Mouse (Mus musculus) midbrain, embryonic 14.5 days (tissue): ENCODE data around the gene Hoxb3. TPM values are rescaled to one million over a fixed set of nuclear protein-coding genes. Genes with fewer than 3 reads are reported as not detected.

ENCODE experiments used
- ATAC-seq: fragments of 200-750 bp; cut with Nextera tagmentation; 2 replicates; pipeline ENCODE4 v1.8.0; 2017; ENCODE audit warnings: moderate number of reproducible peaks, moderate library complexity; ENCODE audit not compliant: low FRiP score, low TSS enrichment
- DNase-seq: peaks from one replicate; pipeline ENCODE4 v3.0.0-alpha.2; 2015
- H3K27ac ChIP-seq: fragments of 300-500 bp; sonication (generic); replicated peaks from 2 replicates; pipeline ENCODE4 v1.5.1; 2014; ENCODE audit warnings: mild to moderate bottlenecking, low read depth, low read length, moderate library complexity
- H3K27me3 ChIP-seq: fragments of 300-500 bp; sonication (generic); 2 replicates; pipeline ENCODE4 v1.6.1; 2014; ENCODE audit warnings: low read length, control low read depth, mixed read lengths; ENCODE audit not compliant: control insufficient read depth, insufficient read depth
- H3K36me3 ChIP-seq: fragments of 300-500 bp; sonication (generic); 2 replicates; pipeline ENCODE4 v1.6.1; 2014; ENCODE audit warnings: low read length, control low read depth; ENCODE audit not compliant: control insufficient read depth, insufficient read depth
- H3K4me1 ChIP-seq: fragments of 300-500 bp; sonication (generic); 2 replicates; pipeline ENCODE4 v1.6.1; 2014; ENCODE audit warnings: mild to moderate bottlenecking, antibody characterized with exemption, low read length, control low read depth; ENCODE audit not compliant: control insufficient read depth, insufficient read depth
- H3K4me2 ChIP-seq: fragments of 300-500 bp; sonication (generic); 2 replicates; pipeline ENCODE4 v1.6.1; 2014; ENCODE audit warnings: mild to moderate bottlenecking, low read length, moderate library complexity
- H3K4me3 ChIP-seq: fragments of 300-500 bp; sonication (generic); replicated peaks from 2 replicates; pipeline ENCODE4 v1.5.1; 2014; ENCODE audit warnings: low read depth, low read length
- H3K9ac ChIP-seq: fragments of 300-500 bp; sonication (generic); replicated peaks from 2 replicates; pipeline ENCODE4 v1.6.1; 2014; ENCODE audit warnings: mild to moderate bottlenecking, low read length, moderate library complexity
- H3K9me3 ChIP-seq: fragments of 300-500 bp; sonication (generic); 2 replicates; pipeline ENCODE4 v1.6.1; 2016; ENCODE audit warnings: low read length, control low read depth, mixed read lengths; ENCODE audit not compliant: control insufficient read depth
- WGBS: fragments of 180-500 bp; shearing (Covaris S2); extraction: QIAGEN DNeasy Blood & Tissue Kit; methylation state at CpG from one replicate; pipeline ENCODE4 v1.1.7; 2014; 5-methylcytosine and 5-hydroxymethylcytosine counted together
- polyA plus RNA-seq: library from polyadenylated mRNA; unstranded; fragments of >200 nt; fragmentation: Nextera tagmentation; extraction: Ambion mirVana; gene quantifications from 2 replicates; pipeline ENCODE4 v1.2.1, GENCODE M21; 2014

Gene Hoxb3
- polyA plus RNA-seq, 1 experiment from 2014 or later, result not detected

- DNase-seq, result no peak
- Histone ChIP-seq H3K27me3 (peaks cover 100% of the 10 kb centered on the region), H3K9me3 (no peaks in the 10 kb centered on the region), H3K4me2 (no peak overlapping the region), H3K27ac (no peak overlapping the region), H3K4me3 (no peak overlapping the region), H3K9ac (no peak overlapping the region), H3K36me3 (no peaks in the 10 kb centered on the region), H3K4me1 (no peaks in the 10 kb centered on the region)
- ATAC-seq, result no peak
- under 1% methylated on average over 29 of the region's 29 CpGs for WGBS
Observed at GRCm38 (mm10) chr11:96319910-96320309, 3.2 kb upstream of the Hoxb3 start.

- Histone ChIP-seq H3K27ac (no peak overlapping the region), H3K4me3 (no peak overlapping the region)
Observed at GRCm38 (mm10) chr11:96320688-96321087, 2.4 kb upstream of the Hoxb3 start.

GRCm38 (mm10) chr11:96321846-96322245 lies 1.3 kb upstream of the Hoxb3 start:
- no peak for DNase-seq
- no peak overlapping the region for H3K9ac ChIP-seq
- no peak overlapping the region for H3K4me3 ChIP-seq
- H3K27me3 ChIP-seq, result peaks cover 99% of the 10 kb centered on the region
- H3K27ac ChIP-seq, result no peak overlapping the region
- H3K36me3 ChIP-seq, result no peaks in the 10 kb centered on the region
- no peak for ATAC-seq
- no peak overlapping the region for H3K4me2 ChIP-seq
- H3K9me3 ChIP-seq, result no peaks in the 10 kb centered on the region
- WGBS, result 7% methylated on average over 5 of the region's 5 CpGs
- no peaks in the 10 kb centered on the region for H3K4me1 ChIP-seq

More at GRCm38 (mm10) chr11:96320688-96321087, 2.4 kb upstream of the Hoxb3 start:
- ATAC-seq (no peak), DNase-seq (no peak)
- no peaks in the 10 kb centered on the region for H3K4me1 ChIP-seq
- H3K4me2 ChIP-seq, result no peak overlapping the region
- no peak overlapping the region for H3K9ac ChIP-seq
- H3K9me3 ChIP-seq, result no peaks in the 10 kb centered on the region
- no peaks in the 10 kb centered on the region for H3K36me3 ChIP-seq
- H3K27me3 ChIP-seq, result peaks cover 100% of the 10 kb centered on the region
- 0% methylated on average over 17 of the region's 17 CpGs for WGBS

DNA sequence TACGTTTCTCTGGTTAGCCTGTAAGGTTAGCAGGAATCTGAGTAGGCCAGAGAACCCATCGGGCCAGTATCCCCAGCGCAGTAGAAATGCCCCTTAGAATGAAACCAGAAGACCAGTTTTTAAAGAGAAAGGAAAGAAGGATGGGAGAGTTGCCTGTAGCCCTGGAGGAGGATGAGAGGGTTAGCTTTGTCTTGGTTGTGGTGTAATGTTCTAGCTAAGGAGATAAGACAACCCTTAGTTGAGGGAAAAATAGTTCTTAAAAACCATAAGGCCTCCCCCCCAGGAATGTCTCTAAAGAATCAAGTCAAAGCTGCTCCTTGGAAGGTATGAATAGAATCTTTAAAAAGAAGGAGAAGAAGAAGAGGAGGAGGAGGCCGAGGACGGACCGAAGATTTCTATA lies 388 bp upstream of the Hoxb3 start:
- no peak for ATAC-seq
- H3K4me1 ChIP-seq, result no peaks in the 10 kb centered on the region
- no peaks in the 10 kb centered on the region for H3K36me3 ChIP-seq
- H3K9me3 ChIP-seq, result no peaks in the 10 kb centered on the region
- H3K27me3 ChIP-seq, result peaks cover 99% of the 10 kb centered on the region
- H3K4me3 ChIP-seq, result no peak overlapping the region
- H3K9ac ChIP-seq, result no peak overlapping the region
- WGBS, result 4% methylated on average over 6 of the region's 6 CpGs
- H3K4me2 ChIP-seq, result no peak overlapping the region
- no peak for DNase-seq
- H3K27ac ChIP-seq, result no peak overlapping the region

GRCm38 (mm10) chr11:96324125-96324524 lies 999 bp downstream of the Hoxb3 start:
- no peak for ATAC-seq
- DNase-seq, result no peak
- Histone ChIP-seq H3K9me3 (no peaks in the 10 kb centered on the region), H3K27ac (no peak overlapping the region), H3K4me2 (no peak overlapping the region), H3K9ac (no peak overlapping the region), H3K4me3 (no peak overlapping the region), H3K4me1 (no peaks in the 10 kb centered on the region), H3K27me3 (peaks cover 99% of the 10 kb centered on the region), H3K36me3 (no peaks in the 10 kb centered on the region)
- WGBS, result 0% methylated on average over 5 of the region's 5 CpGs

DNA sequence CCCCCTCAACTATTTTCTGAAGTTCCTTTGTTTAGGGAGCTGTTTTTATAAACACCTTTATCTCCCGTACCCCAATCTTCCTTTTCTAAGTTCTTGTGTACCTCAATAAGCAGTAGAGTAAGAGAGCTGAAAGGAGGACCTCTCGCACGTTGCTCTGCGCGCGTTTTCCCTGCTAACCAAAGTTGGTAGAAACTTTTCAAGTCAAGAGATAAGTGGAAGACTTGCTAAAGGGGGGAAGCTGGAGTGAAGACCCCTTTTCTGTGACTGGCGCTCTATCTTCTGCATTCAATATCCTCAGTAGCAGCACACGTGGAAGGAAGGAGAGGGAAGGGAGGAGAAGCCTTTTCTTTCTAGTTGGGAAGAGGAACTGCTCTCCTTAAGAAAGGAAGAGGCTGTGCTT lies 1.8 kb downstream of the Hoxb3 start:
- peaks cover 99% of the 10 kb centered on the region for H3K27me3 ChIP-seq
- no peaks in the 10 kb centered on the region for H3K4me1 ChIP-seq
- DNase-seq (no peak), ATAC-seq (no peak)
- no peak overlapping the region for H3K4me2 ChIP-seq
- no peaks in the 10 kb centered on the region for H3K36me3 ChIP-seq
- 4% methylated on average over 8 of the region's 8 CpGs for WGBS
- no peak overlapping the region for H3K27ac ChIP-seq
- no peak overlapping the region for H3K4me3 ChIP-seq
- H3K9ac ChIP-seq, result no peak overlapping the region
- no peaks in the 10 kb centered on the region for H3K9me3 ChIP-seq

GRCm38 (mm10) chr11:96325747-96326212 lies 2.7 kb downstream of the Hoxb3 start:
- Histone ChIP-seq H3K9ac (no peak overlapping the region), H3K27ac (no peak overlapping the region), H3K4me2 (no peak overlapping the region), H3K9me3 (no peaks in the 10 kb centered on the region), H3K27me3 (peaks cover 99% of the 10 kb centered on the region), H3K36me3 (no peaks in the 10 kb centered on the region), H3K4me1 (no peaks in the 10 kb centered on the region), H3K4me3 (no peak overlapping the region)
- DNase-seq, result no peak
- WGBS, result 2% methylated on average over 22 of the region's 22 CpGs
- no peak for ATAC-seq

- no peak overlapping the region for H3K4me2 ChIP-seq
- no peaks in the 10 kb centered on the region for H3K4me1 ChIP-seq
- H3K9ac ChIP-seq, result no peak overlapping the region
- H3K9me3 ChIP-seq, result no peaks in the 10 kb centered on the region
- peaks cover 99% of the 10 kb centered on the region for H3K27me3 ChIP-seq
- no peak for ATAC-seq
- no peak for DNase-seq
- H3K36me3 ChIP-seq, result no peaks in the 10 kb centered on the region
- 2% methylated on average over 12 of the region's 12 CpGs for WGBS
- H3K27ac ChIP-seq, result no peak overlapping the region
- no peak overlapping the region for H3K4me3 ChIP-seq
Observed at GRCm38 (mm10) chr11:96326705-96327104, 3.6 kb downstream of the Hoxb3 start.

DNA sequence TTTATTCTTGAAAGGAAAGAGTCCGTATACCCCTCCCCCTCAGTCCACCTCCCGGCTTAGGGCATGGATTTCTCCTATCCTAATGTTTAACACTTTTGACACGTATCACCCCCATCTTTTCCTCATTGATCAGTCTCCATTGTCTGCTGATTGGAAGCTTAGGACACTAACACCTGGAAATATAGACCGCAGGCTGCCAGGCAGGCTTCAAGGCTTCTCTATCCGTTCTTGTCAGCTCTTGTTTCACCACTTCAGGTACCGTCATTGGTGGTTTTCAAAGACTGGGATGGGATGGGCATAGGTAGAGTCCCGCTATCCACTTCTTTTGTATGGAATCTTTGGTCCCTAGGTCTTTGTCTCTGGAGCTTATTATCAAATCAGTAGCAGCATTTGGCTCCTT lies 4.0 kb downstream of the Hoxb3 start:
- no peak overlapping the region for H3K9ac ChIP-seq
- no peaks in the 10 kb centered on the region for H3K36me3 ChIP-seq
- no peak overlapping the region for H3K27ac ChIP-seq
- DNase-seq (no peak), ATAC-seq (no peak)
- no peak overlapping the region for H3K4me3 ChIP-seq
- peaks cover 99% of the 10 kb centered on the region for H3K27me3 ChIP-seq
- 1% methylated on average over 7 of the region's 7 CpGs for WGBS
- no peaks in the 10 kb centered on the region for H3K9me3 ChIP-seq
- no peak overlapping the region for H3K4me2 ChIP-seq
- no peaks in the 10 kb centered on the region for H3K4me1 ChIP-seq
